Mouse (Mus musculus) liver, adult 2 months (tissue): Measurements from ENCODE around the gene Phf21a.

ENCODE experiments used
- CTCF ChIP-seq: fragments of 200-500 bp; IDR thresholded peaks from 2 replicates; pipeline ENCODE4 v1.5.1; 2011; ENCODE audit warnings: low read depth, low read length, control low read depth
- POLR2A ChIP-seq: fragments of 200-500 bp; IDR thresholded peaks from 2 replicates; pipeline ENCODE4 v1.6.1; 2011; ENCODE audit warnings: low read length, control low read depth; ENCODE audit not compliant: insufficient read depth; ENCODE audit errors: extremely low read depth

- TF ChIP-seq POLR2A: no peak
- no peak for TF ChIP-seq CTCF
These were observed 45.3 kb upstream of the Phf21a start for GRCm38 (mm10) chr2:92047601-92048000.
